Mouse (Mus musculus): ENCODE results near the gene Ptprcap. TPM values are rescaled to one million over a fixed set of nuclear protein-coding genes. Genes with fewer than 3 reads are reported as not detected.

Ptprcap gene
- total and polyA plus RNA-seq, 3 experiments = 67.9 to 75.7 TPM; not detected in 1

DNA sequence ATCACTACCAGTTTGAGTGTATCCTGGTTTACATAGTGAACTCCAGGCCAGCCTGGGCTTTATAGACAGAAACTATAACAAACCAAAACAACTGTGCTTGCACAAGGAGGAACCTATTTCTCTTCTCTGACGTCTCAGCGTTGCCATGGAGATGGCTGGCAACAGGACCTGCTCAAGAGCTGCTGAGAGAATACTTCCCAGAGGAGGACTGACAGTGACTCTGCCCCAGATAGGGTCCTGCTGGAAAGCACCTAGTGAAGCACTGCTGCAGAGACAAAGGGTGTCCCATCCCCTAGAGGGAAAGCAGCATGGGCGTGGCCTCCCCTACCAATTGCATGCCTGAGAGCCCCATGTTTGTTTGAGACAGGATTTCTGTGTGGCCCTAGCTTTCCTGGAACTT is 28.5 kb downstream of the Ptprcap start:
- no peaks in the 10 kb centered on the region for H3K79me2 ChIP-seq (ENCODE audit: control insufficient read depth, insufficient read depth, low read length, poor library complexity)
- H3K9ac ChIP-seq (ENCODE audit: control insufficient read depth, low read depth, low read length, poor library complexity, severe bottlenecking) = no peak overlapping the region
- TF ChIP-seq SMC3 (IDR thresholded peaks at IDR 0.05; ENCODE audit: low read depth, low read length) (no peak), ELF1 (IDR thresholded peaks at IDR 0.05; ENCODE audit: low read depth, low read length) (no peak), SIN3A (IDR thresholded peaks at IDR 0.05; ENCODE audit: low read length) (peak; percentile 13; the same call in 1 of the 2 replicates)
- no peak overlapping the region for H3K4me3 ChIP-seq (ENCODE audit: control insufficient read depth in 1 of 2, insufficient read depth in 1 of 2, low read depth in 2 of 2, low read length in 2 of 2)
- 0 out of 4 replicates have a peak, but pooled peaks cover 0 to 2% of the 10 kb centered on the region in 2 experiments for H3K36me3 ChIP-seq (ENCODE audit: control insufficient read depth in 1 of 2, insufficient read depth in 2 of 2, low read length in 2 of 2)
- H3K27me3 ChIP-seq (ENCODE audit: control insufficient read depth in 1 of 2, insufficient read depth in 2 of 2, low read length in 2 of 2) = no peaks in the 10 kb centered on the region
- H3K9me3 ChIP-seq (replicated peaks; ENCODE audit: insufficient read depth, low read length) = no peaks in the 10 kb centered on the region
- no peaks in the 10 kb centered on the region for H3K4me1 ChIP-seq (ENCODE audit: control insufficient read depth in 1 of 2, insufficient read depth in 2 of 2, low read length in 2 of 2)
- peak; percentile 70 for DNase-seq (ENCODE audit: low read depth, low spot score)
- H3K27ac ChIP-seq (ENCODE audit: control insufficient read depth, low read depth, low read length) = no peak overlapping the region

DNA sequence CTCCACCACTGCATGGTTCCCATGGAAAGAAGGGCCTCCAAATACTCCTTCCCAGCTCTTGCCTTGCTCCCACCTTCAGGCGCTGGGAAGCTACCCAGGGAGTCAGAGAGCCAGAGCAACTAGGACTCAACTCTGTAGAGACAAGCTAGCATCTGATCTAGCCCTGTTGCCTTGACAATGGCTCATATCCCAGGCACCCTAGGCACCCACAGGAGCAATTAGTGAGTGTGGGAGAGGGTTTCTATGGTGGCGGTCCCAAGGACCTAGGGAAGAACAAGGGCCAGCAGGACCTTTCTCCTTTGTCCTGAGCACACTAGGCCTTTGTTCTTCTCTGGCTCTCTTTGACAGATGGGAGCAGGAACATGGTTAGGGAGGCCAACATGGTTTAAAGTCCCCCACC is 30.3 kb downstream of the Ptprcap start:
- Histone ChIP-seq H3K4me1 (ENCODE audit: control insufficient read depth in 1 of 2, insufficient read depth in 2 of 2, low read length in 2 of 2) (no peaks in the 10 kb centered on the region), H3K36me3 (ENCODE audit: control insufficient read depth in 1 of 2, insufficient read depth in 2 of 2, low read length in 2 of 2) (0 out of 4 replicates have a peak, but pooled peaks cover 0 to 2% of the 10 kb centered on the region in 2 experiments)
- TF ChIP-seq TBP (IDR thresholded peaks at IDR 0.05; ENCODE audit: low read depth, low read length) = no peak
- no peak for TF ChIP-seq ZKSCAN1 (IDR thresholded peaks at IDR 0.05; ENCODE audit: low read depth, low read length)
- no peak for TF ChIP-seq NRF1 (IDR thresholded peaks at IDR 0.05; ENCODE audit: insufficient read depth, low read depth, low read length, poor library complexity, severe bottlenecking)
- TF ChIP-seq RCOR1 (IDR thresholded peaks at IDR 0.05; ENCODE audit: low read depth, low read length) = no peak
- TF ChIP-seq POLR2A (IDR thresholded peaks at IDR 0.05; ENCODE audit: control insufficient read depth in 1 of 2, insufficient read depth in 1 of 2, low read depth in 1 of 2, low read length in 2 of 2, poor library complexity in 1 of 2) = no peak
- TF ChIP-seq MYC (IDR thresholded peaks at IDR 0.05; ENCODE audit: low read depth, low read length) = no peak
- no peak for TF ChIP-seq ZC3H11A (IDR thresholded peaks at IDR 0.05; ENCODE audit: low read depth, low read length)
- TF ChIP-seq MXI1 (IDR thresholded peaks at IDR 0.05; ENCODE audit: low read depth, low read length) = no peak
- TF ChIP-seq MAFK (IDR thresholded peaks at IDR 0.05; ENCODE audit: borderline replicate concordance, low read depth, low read length) = no peak
- no peak for TF ChIP-seq GATA1 (IDR thresholded peaks at IDR 0.05; ENCODE audit: low read depth, low read length)
- TF ChIP-seq ETS1 (IDR thresholded peaks at IDR 0.05; ENCODE audit: low read depth, low read length) = no peak
- TF ChIP-seq EP300 (IDR thresholded peaks at IDR 0.05; ENCODE audit: low read depth in 1 of 2, low read length in 2 of 2) = no peak
- no peak for TF ChIP-seq MEF2A (IDR thresholded peaks at IDR 0.05; ENCODE audit: extremely low read depth, insufficient replicate concordance, low read depth, low read length, poor library complexity, severe bottlenecking)
- no peak for TF ChIP-seq KAT2A (conservative IDR thresholded peaks at IDR 0.05; ENCODE audit: low read depth, low read length)
- no peak for TF ChIP-seq CHD1 (IDR thresholded peaks at IDR 0.05; ENCODE audit: low read depth, low read length)
- no peak for TF ChIP-seq GABPA (IDR thresholded peaks at IDR 0.05; ENCODE audit: low read depth, low read length)

More for the DNA sequence above, 30.3 kb downstream of the Ptprcap start:
- no peaks in the 10 kb centered on the region for H3K79me2 ChIP-seq (ENCODE audit: control insufficient read depth, insufficient read depth, low read length, poor library complexity)
- H3K9me3 ChIP-seq (replicated peaks; ENCODE audit: insufficient read depth, low read length) = no peaks in the 10 kb centered on the region
- H3K9ac ChIP-seq (ENCODE audit: control insufficient read depth, low read depth, low read length, poor library complexity, severe bottlenecking) = no peak overlapping the region
- H3K27me3 ChIP-seq (ENCODE audit: control insufficient read depth in 1 of 2, insufficient read depth in 2 of 2, low read length in 2 of 2) = no peaks in the 10 kb centered on the region
- no peak overlapping the region for H3K27ac ChIP-seq (ENCODE audit: control insufficient read depth, low read depth, low read length)
- DNase-seq (ENCODE audit: low read depth, low spot score) = no peak
- no peak overlapping the region for H3K4me3 ChIP-seq (ENCODE audit: control insufficient read depth in 1 of 2, insufficient read depth in 1 of 2, low read depth in 2 of 2, low read length in 2 of 2)

Measured in MEL (cell line).